Mouse (Mus musculus): Measurements from ENCODE around the gene Ankrd45. TPM values are rescaled to one million over a fixed set of nuclear protein-coding genes. Genes with fewer than 3 reads are reported as not detected.
A peak's percentile ranks its signal among the peaks of the same experiment; 100 is the strongest.
"Not testable (repeated sequence)": the region's sequence is repeated elsewhere in the genome, so short reads cannot be mapped to it uniquely, and the experiment has no call there.

Ankrd45 gene
- polyA plus RNA-seq, 1 experiment from 2014 or later, result 4.0 TPM

- no peak for ATAC-seq (ENCODE audit: insufficient number of reproducible peaks, low FRiP score)
- no peak overlapping the region for H3K4me3 ChIP-seq
- H3K36me3 ChIP-seq, result no peaks in the 10 kb centered on the region
- 0 out of 2 replicates have a peak, but pooled peaks cover 4% of the 10 kb centered on the region for H3K27me3 ChIP-seq (replicated peaks)
- H3K4me2 ChIP-seq, result no peak overlapping the region
- 0 out of 2 replicates have a peak, but pooled peaks cover 3% of the 10 kb centered on the region for H3K4me1 ChIP-seq (replicated peaks)
- H3K9me3 ChIP-seq (replicated peaks), result no peaks in the 10 kb centered on the region
- H3K9ac ChIP-seq, result no peak overlapping the region
- H3K27ac ChIP-seq (ENCODE audit: poor library complexity, severe bottlenecking), result no peak overlapping the region
- WGBS, result 71% methylated on average over 9 of the region's 9 CpGs
These were observed 47.9 kb downstream of the Ankrd45 start for GRCm38 (mm10) chr1:161190253-161190910.

DNA sequence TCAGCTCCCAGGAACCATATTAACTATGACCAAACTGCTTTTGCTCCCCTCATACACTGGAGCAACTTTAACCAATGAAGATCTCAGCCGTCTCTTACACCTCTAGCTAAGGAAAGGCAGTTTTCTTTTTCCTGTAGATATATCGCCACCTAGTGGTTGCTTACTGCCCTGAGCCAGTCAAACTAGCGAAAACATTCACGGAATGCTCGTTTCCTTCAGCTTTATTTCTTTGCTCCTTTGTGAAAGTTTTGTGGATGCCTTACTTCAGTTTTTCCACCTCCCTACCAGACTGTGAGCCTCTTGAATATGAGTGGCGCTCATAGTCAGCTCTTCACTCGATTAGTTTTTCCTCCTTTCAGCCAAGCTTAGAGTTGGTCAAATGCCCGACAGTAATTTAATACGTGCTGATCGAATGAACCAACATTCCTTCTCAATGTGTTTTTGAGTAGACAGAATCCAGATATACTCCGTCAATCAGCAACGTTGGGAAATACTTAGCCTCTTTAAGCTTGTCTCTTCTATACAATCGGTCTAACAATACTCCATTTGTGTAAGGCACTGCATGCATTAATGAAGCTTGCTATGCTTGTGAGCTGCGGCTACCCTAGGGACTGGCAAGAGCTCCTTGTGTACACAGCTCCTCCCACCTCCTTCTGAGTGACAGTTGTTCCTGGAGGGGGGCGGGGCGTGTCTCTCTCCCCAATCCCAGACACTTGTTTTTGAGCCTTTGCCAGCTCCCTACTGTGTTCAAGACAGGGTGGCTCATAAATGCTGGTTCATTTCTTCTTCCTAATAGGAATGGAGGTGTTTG is 53.3 kb downstream of the Ankrd45 start:
- H3K4me1 ChIP-seq (replicated peaks), result peaks cover 4% of the 10 kb centered on the region
- ATAC-seq (ENCODE audit: insufficient number of reproducible peaks, low FRiP score), result peak; percentile 94
- peak overlapping the region; percentile 53 for H3K9ac ChIP-seq
- 0 out of 2 replicates have a peak, but pooled peaks cover 4% of the 10 kb centered on the region for H3K27me3 ChIP-seq (replicated peaks)
- H3K4me2 ChIP-seq, result peak overlapping the region; percentile 65
- H3K4me3 ChIP-seq, result peak overlapping the region; percentile 52
- H3K27ac ChIP-seq (ENCODE audit: poor library complexity, severe bottlenecking), result peak overlapping the region; percentile 4; the same call in 1 of the 2 replicates
- no peaks in the 10 kb centered on the region for H3K36me3 ChIP-seq
- H3K9me3 ChIP-seq (replicated peaks), result no peaks in the 10 kb centered on the region
- under 1% methylated on average over 16 of the region's 16 CpGs for WGBS

DNA sequence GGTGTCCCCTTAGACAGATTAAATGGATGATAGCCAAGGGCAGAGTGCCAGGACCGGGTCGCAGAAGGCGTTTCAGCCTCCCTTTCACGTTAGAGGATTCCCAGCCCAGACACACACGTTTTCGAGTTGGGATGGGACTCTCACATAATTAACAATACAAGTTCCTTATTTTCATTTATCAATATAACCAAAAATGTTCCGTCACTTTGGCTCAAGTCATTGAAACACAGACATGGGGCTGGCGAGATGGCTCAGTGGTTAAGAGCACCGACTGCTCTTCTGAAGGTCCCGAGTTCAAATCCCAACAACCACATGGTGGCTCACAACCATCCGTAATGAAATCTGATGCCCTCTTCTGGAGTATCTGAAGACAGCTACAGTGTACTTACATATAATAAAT is 53.9 kb downstream of the Ankrd45 start:
- not testable (repeated sequence) for H3K27me3 ChIP-seq (replicated peaks); ATAC-seq (ENCODE audit: insufficient number of reproducible peaks, low FRiP score); H3K36me3 ChIP-seq; H3K9me3 ChIP-seq (replicated peaks); H3K4me1 ChIP-seq (replicated peaks)
- peak overlapping the region; percentile 4; the same call in 1 of the 2 replicates for H3K27ac ChIP-seq (ENCODE audit: poor library complexity, severe bottlenecking)
- peak overlapping the region; percentile 52 for H3K4me3 ChIP-seq
- peak overlapping the region; percentile 65 for H3K4me2 ChIP-seq
- H3K9ac ChIP-seq, result peak overlapping the region; percentile 53; the same call in 1 of the 2 replicates
- 52% methylated on average over 11 of the region's 11 CpGs for WGBS

- Histone ChIP-seq H3K27me3 (replicated peaks) (no peaks in the 10 kb centered on the region), H3K4me2 (no peak overlapping the region)
- 52% methylated on average over 5 of the region's 5 CpGs for WGBS
These were observed 57.4 kb downstream of the Ankrd45 start for GRCm38 (mm10) chr1:161199856-161200255.

GRCm38 (mm10) chr1:161214465-161214864 is 72.0 kb downstream of the Ankrd45 start:
- Histone ChIP-seq H3K36me3 (no peaks in the 10 kb centered on the region), H3K27ac (ENCODE audit: poor library complexity, severe bottlenecking) (no peak overlapping the region), H3K9me3 (replicated peaks) (no peaks in the 10 kb centered on the region), H3K9ac (no peak overlapping the region), H3K27me3 (replicated peaks) (no peaks in the 10 kb centered on the region), H3K4me2 (no peak overlapping the region), H3K4me1 (replicated peaks) (peaks cover 11% of the 10 kb centered on the region), H3K4me3 (no peak overlapping the region)
- 25% methylated on average over 4 of the region's 4 CpGs for WGBS
- ATAC-seq (ENCODE audit: insufficient number of reproducible peaks, low FRiP score), result no peak

More at GRCm38 (mm10) chr1:161199856-161200255, 57.4 kb downstream of the Ankrd45 start:
- Histone ChIP-seq H3K36me3 (no peaks in the 10 kb centered on the region), H3K4me3 (no peak overlapping the region), H3K4me1 (replicated peaks) (peaks cover 4% of the 10 kb centered on the region), H3K27ac (ENCODE audit: poor library complexity, severe bottlenecking) (no peak overlapping the region), H3K9me3 (replicated peaks) (no peaks in the 10 kb centered on the region), H3K9ac (no peak overlapping the region)
- ATAC-seq (ENCODE audit: insufficient number of reproducible peaks, low FRiP score), result no peak

DNA sequence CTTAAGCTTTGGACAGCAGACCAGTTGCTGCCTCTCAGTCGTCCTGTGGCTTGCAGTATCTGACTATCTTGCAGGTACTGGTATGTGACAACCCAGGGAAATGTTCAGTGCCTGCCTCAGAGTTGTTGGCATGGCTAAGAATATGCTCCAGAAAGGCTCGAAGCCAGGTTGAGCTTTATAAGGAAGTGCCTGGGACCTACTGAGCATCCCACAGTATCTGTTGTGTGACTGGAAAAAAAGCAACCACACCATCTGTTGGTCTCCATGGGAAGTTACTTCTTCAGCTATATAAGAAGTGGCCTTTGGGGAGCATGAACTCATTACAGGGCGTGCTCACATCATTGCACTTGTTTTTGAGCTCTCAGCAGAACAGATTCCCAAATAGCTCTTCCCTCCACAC is 77.3 kb downstream of the Ankrd45 start:
- H3K4me2 ChIP-seq, result no peak overlapping the region
- H3K9ac ChIP-seq, result no peak overlapping the region
- no peaks in the 10 kb centered on the region for H3K27me3 ChIP-seq (replicated peaks)
- H3K4me1 ChIP-seq (replicated peaks), result no peaks in the 10 kb centered on the region
- H3K36me3 ChIP-seq, result no peaks in the 10 kb centered on the region
- WGBS, result 47% methylated on average over 3 of the region's 3 CpGs
- ATAC-seq (ENCODE audit: insufficient number of reproducible peaks, low FRiP score), result no peak
- no peak overlapping the region for H3K4me3 ChIP-seq
- H3K9me3 ChIP-seq (replicated peaks), result no peaks in the 10 kb centered on the region
- no peak overlapping the region for H3K27ac ChIP-seq (ENCODE audit: poor library complexity, severe bottlenecking)

Other genes starting within 250 kb of the Ankrd45 start
- gene Rc3h1, start 236.3 kb upstream of the Ankrd45 start, polyA plus RNA-seq (2016; fragmentation: Nextera tagmentation; extraction: Ambion mirVana), result 7.9 and 9.6 TPM in 2 replicates
- 2.1 and 2.3 TPM in 2 replicates for gene Serpinc1, start 164.1 kb upstream of the Ankrd45 start, polyA plus RNA-seq (2016; fragmentation: Nextera tagmentation; extraction: Ambion mirVana)
- 7.8 and 8.1 TPM in 2 replicates for gene Zbtb37, start 107.8 kb upstream of the Ankrd45 start, polyA plus RNA-seq (2016; fragmentation: Nextera tagmentation; extraction: Ambion mirVana)
- gene Dars2, start 72.0 kb upstream of the Ankrd45 start, polyA plus RNA-seq (2016; fragmentation: Nextera tagmentation; extraction: Ambion mirVana), result 35.2 and 38.4 TPM in 2 replicates
- gene Cenpl, start 72.0 kb upstream of the Ankrd45 start, polyA plus RNA-seq (2016; fragmentation: Nextera tagmentation; extraction: Ambion mirVana), result 17.0 and 17.8 TPM in 2 replicates
- gene Klhl20, start 11.2 kb upstream of the Ankrd45 start, polyA plus RNA-seq (2016; fragmentation: Nextera tagmentation; extraction: Ambion mirVana), result 14.6 and 15.2 TPM in 2 replicates
- gene Tex50, start 16.6 kb downstream of the Ankrd45 start, polyA plus RNA-seq (2016; fragmentation: Nextera tagmentation; extraction: Ambion mirVana), result 0.15 TPM in 1 of 2 replicates, not detected in the other
- gene Prdx6, start 108.5 kb downstream of the Ankrd45 start, polyA plus RNA-seq (2016; fragmentation: Nextera tagmentation; extraction: Ambion mirVana), result 391 and 403 TPM in 2 replicates